21 mouse cellular contexts compared by ENCODE assay signal in genomic region chr5:115126578-115127312, GRCm38 (mm10). TPM values are rescaled to one million over a fixed set of nuclear protein-coding genes. Genes with fewer than 3 reads are reported as not detected.
A peak's percentile ranks its signal among the peaks of the same experiment; 100 is the strongest.
DNase-seq lines count a peak whose midpoint lies in the region; ATAC-seq and TF ChIP-seq lines count a peak whose summit lies in the region.
"Had no signal": no experiment of that assay in that cellular context is flagged by ENCODE, and none has a peak within 500 bp of the region (broad histone marks: within the 10 kb centered on the region; RNA-seq: fewer than 3 reads in every experiment).

No protein-coding gene starts in this region.

- WGBS in kidney, embryonic 14.5 days, result 81% methylated on average over 28 of the region's 28 CpGs

- H3K4me2 ChIP-seq in kidney, embryonic 14.5 days (replicated peaks; ENCODE audit: low read depth, low read length), result no peak overlapping the region
- no peak overlapping the region for H3K4me2 ChIP-seq in CH12.LX (ENCODE audit: insufficient read depth, low read depth, poor library complexity, severe bottlenecking)
- H3K4me2 ChIP-seq: embryonic facial prominence, embryonic 15.5 days; heart, embryonic 13.5 days; hindbrain, embryonic 12.5 days; limb, embryonic 13.5 days; lung, embryonic 14.5 days; midbrain, embryonic 11.5 days; neural tube, embryonic 13.5 days had no signal

- TF ChIP-seq POLR2A in CH12.LX (IDR thresholded peaks at IDR 0.05; ENCODE audit: low read depth, low read length), result no peak

- no peak for ATAC-seq in kidney, embryonic 14.5 days (ENCODE audit: low FRiP score, low TSS enrichment)
- peak; percentile 19 for ATAC-seq in inflammation-experienced regulatory T-cells, adult 6 months
- ATAC-seq: activated CD4-positive, CD25-positive, alpha-beta regulatory T cell, adult 4 months; forebrain, embryonic 14.5 days had no signal

- intact Hi-C loops in gastrocnemius, postnatal 36 days (cut with DNase I), result loop anchor here (5.0 kb wide), 1 partner anchor 111 kb away; the partner anchor contains the start of gene Pop5

- H3K9me3 ChIP-seq in kidney, embryonic 14.5 days (ENCODE audit: control insufficient read depth, low read length), result no peaks in the 10 kb centered on the region
- H3K9me3 ChIP-seq in CH12.LX (replicated peaks; ENCODE audit: low read length), result no peaks in the 10 kb centered on the region
- H3K9me3 ChIP-seq: embryonic facial prominence, embryonic 15.5 days; heart, embryonic 13.5 days; hindbrain, embryonic 12.5 days; limb, embryonic 13.5 days; neural tube, embryonic 13.5 days had no signal

- no peak overlapping the region for H3K4me3 ChIP-seq in kidney, embryonic 14.5 days (ENCODE audit: low read length)
- H3K4me3 ChIP-seq in CH12.LX (replicated peaks in 1 of 3; ENCODE audit: low read depth in 2 of 3, low read length in 2 of 3, poor library complexity in 1 of 3), result no peak overlapping the region
- H3K4me3 ChIP-seq: embryonic facial prominence, embryonic 15.5 days; heart, embryonic 13.5 days; hindbrain, embryonic 12.5 days; limb, embryonic 13.5 days; neural tube, embryonic 13.5 days had no signal

- dilution Hi-C loops in CH12.LX (cut with MboI; ENCODE audit: extremely low pct_ligation_motif_present, extremely low pct_unique_long_range_greater_than_20kb, low sequenced_read_pairs), result no loop called here

- no peaks in the 10 kb centered on the region for H3K27me3 ChIP-seq in kidney, embryonic 14.5 days (ENCODE audit: control insufficient read depth, insufficient read depth, low read length)
- no peaks in the 10 kb centered on the region for H3K27me3 ChIP-seq in CH12.LX (replicated peaks)
- H3K27me3 ChIP-seq: embryonic facial prominence, embryonic 15.5 days; heart, embryonic 13.5 days; hindbrain, embryonic 12.5 days; limb, embryonic 13.5 days; neural tube, embryonic 13.5 days had no signal

- TF ChIP-seq RAD21 in CH12.LX (IDR thresholded peaks at IDR 0.05; ENCODE audit: low read depth, low read length), result no peak

- no peak for TF ChIP-seq EP300 in CH12.LX (IDR thresholded peaks at IDR 0.05; ENCODE audit: low read length)

- H3K4me1 ChIP-seq in kidney, embryonic 14.5 days (ENCODE audit: control insufficient read depth, insufficient read depth, low read length), result peaks cover 15% of the 10 kb centered on the region; the same call in 1 of the 2 replicates
- H3K4me1 ChIP-seq in CH12.LX (ENCODE audit: control insufficient read depth in 1 of 2, insufficient read depth in 2 of 2), result peaks cover 7 to 43% of the 10 kb centered on the region in 2 experiments

- 0 out of 2 replicates have a peak overlapping the region, but pooled peaks have one; percentile 5 for H3K9ac ChIP-seq in kidney, embryonic 14.5 days (ENCODE audit: low read depth, low read length)
- H3K9ac ChIP-seq in CH12.LX (ENCODE audit: insufficient read depth, low read depth), result no peak overlapping the region
- H3K9ac ChIP-seq: embryonic facial prominence, embryonic 15.5 days; hindbrain, embryonic 12.5 days; limb, embryonic 13.5 days; lung, embryonic 14.5 days; neural tube, embryonic 13.5 days had no signal

- peaks cover 63% of the 10 kb centered on the region for H3K36me3 ChIP-seq in kidney, embryonic 14.5 days (ENCODE audit: control insufficient read depth, insufficient read depth, low read length)
- H3K36me3 ChIP-seq in CH12.LX (replicated peaks in 1 of 2; ENCODE audit: control insufficient read depth in 1 of 2, insufficient read depth in 1 of 2, low read length in 1 of 2), result peaks cover 54 to 82% of the 10 kb centered on the region in 2 experiments

- DNase-seq in kidney, adult 18-20 months, result no peak
- peak; percentile 41 for DNase-seq in 3T3-L1 (ENCODE audit: low read depth, low spot score)
- DNase-seq in CH12.LX (ENCODE audit: extremely low read depth), result peak; percentile 60
- no peak for DNase-seq in adipocyte (ENCODE audit: low spot score)
- no peak for DNase-seq in gastrocnemius, postnatal 36 days
- DNase-seq in gastrocnemius, postnatal 10 days, result no peak
- DNase-seq: gastrocnemius, postnatal 14 days; lung, embryonic 14.5 days; retina, postnatal 1 day had no signal

- peaks cover 1% of the 10 kb centered on the region; the same call in 1 of the 2 replicates for H3K79me2 ChIP-seq in CH12.LX (replicated peaks; ENCODE audit: control insufficient read depth, extremely low read depth, insufficient read depth, poor library complexity, severe bottlenecking)

- in situ Hi-C loops in CH12.LX (cut with MboI; ENCODE audit: low pct_ligation_motif_present, low pct_unique_long_range_greater_than_20kb, low sequenced_read_pairs), result loop anchor here (5.0 kb wide), 2 partner anchors 41 to 111 kb away; partner anchors contain the start of gene Pop5

- TF ChIP-seq CTCF in CH12.LX (conservative IDR thresholded peaks at IDR 0.05 in 1 of 2, IDR thresholded peaks at IDR 0.05 in 1 of 2; ENCODE audit: low read depth in 2 of 2, low read length in 2 of 2), result no peak

- H3K27ac ChIP-seq in kidney, embryonic 14.5 days (ENCODE audit: low read depth, low read length), result no peak overlapping the region
- H3K27ac ChIP-seq in CH12.LX (ENCODE audit: insufficient read depth, low read depth), result 0 out of 2 replicates have a peak overlapping the region, but pooled peaks have one; percentile 14
- H3K27ac ChIP-seq: embryonic facial prominence, embryonic 15.5 days; heart, embryonic 13.5 days had no signal

TF ChIP-seq in CH12.LX, 34 proteins besides CTCF, POLR2A, EP300 and RAD21:
- 0 out of 2 replicates have a peak, but pooled peaks have one; percentile 7 for TF ChIP-seq ETS1 (conservative IDR thresholded peaks at IDR 0.05; ENCODE audit: low read depth, low read length)
- no peak for TF ChIP-seq NELFE (IDR thresholded peaks at IDR 0.05; ENCODE audit: low read depth, low read length)
- no peak for TF ChIP-seq ZC3H11A (IDR thresholded peaks at IDR 0.05; ENCODE audit: low read depth, low read length)
- TF ChIP-seq ELF1 (IDR thresholded peaks at IDR 0.05; ENCODE audit: low read depth, low read length), result no peak
- TF ChIP-seq ZKSCAN1 (IDR thresholded peaks at IDR 0.05; ENCODE audit: borderline replicate concordance, low read depth, low read length), result no peak
- TF ChIP-seq USF1 (IDR thresholded peaks at IDR 0.05; ENCODE audit: low read depth, low read length), result peak; percentile 63
- peak; percentile 70 for TF ChIP-seq BHLHE40 (IDR thresholded peaks at IDR 0.05; ENCODE audit: low read depth, low read length)
- TF ChIP-seq USF2 (conservative IDR thresholded peaks at IDR 0.05; ENCODE audit: low read depth, low read length), result peak; percentile 47
- no peak for TF ChIP-seq MXI1 (IDR thresholded peaks at IDR 0.05; ENCODE audit: low read depth, low read length)
- peak; percentile 39; the same call in 1 of the 2 replicates for TF ChIP-seq MAX (IDR thresholded peaks at IDR 0.05; ENCODE audit: low read length)
- no peak for TF ChIP-seq ZMIZ1 (IDR thresholded peaks at IDR 0.05; ENCODE audit: low read depth, low read length)

RNA-seq across cellular contexts. Expression of gene Acads, which starts 7.6 kb away (rescaled TPM):
- polyA plus RNA-seq in kidney, embryonic 14.5 days (2014; fragmentation: Nextera tagmentation; extraction: Ambion mirVana), result 54.2 and 68.5 TPM in 2 replicates
- 49.2 and 57.8 TPM in 2 replicates for total RNA-seq in CH12.LX (2012; rRNA removed)
- total RNA-seq in CH12.LX (2014; rRNA removed), result 43.1 and 46.6 TPM in 2 replicates
- 37.7 and 43.0 TPM in 2 replicates for polyA plus RNA-seq in CH12.LX (2012; ENCODE audit: insufficient read length, low read depth)
- polyA plus RNA-seq in inflammation-experienced regulatory T-cells, adult 6 months (2017; shearing (Covaris generic)), result 10 to 100 TPM; 11.3 to 20.2 (median 18.8) TPM
- 10 to 100 TPM; 68.8 to 71.7 TPM for total RNA-seq in gastrocnemius, postnatal 36 days (2021)
- total RNA-seq in gastrocnemius, postnatal 10 days (2021), result 10 to 100 TPM; 53.8 to 67.7 TPM

RNA-seq across cellular contexts. Expression of gene Unc119b, which starts 8.0 kb away (rescaled TPM):
- polyA plus RNA-seq in kidney, embryonic 14.5 days (2014; fragmentation: Nextera tagmentation; extraction: Ambion mirVana), result 26.3 and 50.3 TPM in 2 replicates
- total RNA-seq in CH12.LX (2012; rRNA removed), result 21.7 and 22.6 TPM in 2 replicates
- total RNA-seq in CH12.LX (2014; rRNA removed), result 11.9 and 13.3 TPM in 2 replicates
- 17.7 and 18.4 TPM in 2 replicates for polyA plus RNA-seq in CH12.LX (2012; ENCODE audit: insufficient read length, low read depth)
- 10 to 100 TPM; 15.9 to 27.8 (median 21.3) TPM for polyA plus RNA-seq in inflammation-experienced regulatory T-cells, adult 6 months (2017; shearing (Covaris generic))
- total RNA-seq in gastrocnemius, postnatal 36 days (2021), result 1 to 10 TPM; 8.5 to 9.0 TPM
- 10 to 100 TPM; 13.4 to 18.5 TPM for total RNA-seq in gastrocnemius, postnatal 10 days (2021)

RNA-seq across cellular contexts. Expression of gene Gm10401, which starts 28.6 kb away (rescaled TPM):
- 54.5 and 60.9 TPM in 2 replicates for polyA plus RNA-seq in kidney, embryonic 14.5 days (2014; fragmentation: Nextera tagmentation; extraction: Ambion mirVana)
- total RNA-seq in CH12.LX (2012; rRNA removed), result 1.7 and 3.2 TPM in 2 replicates
- not detected in 2 replicates for total RNA-seq in CH12.LX (2014; rRNA removed)
- 6.9 and 10.9 TPM in 2 replicates for polyA plus RNA-seq in CH12.LX (2012; ENCODE audit: insufficient read length, low read depth)
- 10 to 100 TPM; 14.8 to 23.2 (median 18.5) TPM for polyA plus RNA-seq in inflammation-experienced regulatory T-cells, adult 6 months (2017; shearing (Covaris generic))
- total RNA-seq in gastrocnemius, postnatal 36 days (2021), result not detected
- not detected for total RNA-seq in gastrocnemius, postnatal 10 days (2021)
- total RNA-seq: gastrocnemius, postnatal 14 days had no signal
- polyA plus RNA-seq: brain, embryonic 14.5 days; spleen, adult 2 months had no signal

RNA-seq across cellular contexts. Expression of gene Mlec, which starts 31.2 kb away (rescaled TPM):
- polyA plus RNA-seq in kidney, embryonic 14.5 days (2014; fragmentation: Nextera tagmentation; extraction: Ambion mirVana), result 57.8 and 75.5 TPM in 2 replicates
- total RNA-seq in CH12.LX (2012; rRNA removed) (128 and 144 TPM in 2 replicates), CH12.LX (2014; rRNA removed) (91.6 and 101 TPM in 2 replicates)
- polyA plus RNA-seq in CH12.LX (2012; ENCODE audit: insufficient read length, low read depth), result 143 and 164 TPM in 2 replicates
- 10 to 100 TPM; 25.5 to 32.7 (median 30.3) TPM for polyA plus RNA-seq in inflammation-experienced regulatory T-cells, adult 6 months (2017; shearing (Covaris generic))
- total RNA-seq in gastrocnemius, postnatal 36 days (2021), result 100 to 1,000 TPM; 163 to 241 TPM
- 100 to 1,000 TPM; 231 to 235 TPM for total RNA-seq in gastrocnemius, postnatal 10 days (2021)

Comparison
In these comparisons a context has a peak if more than half of its experiments do, and no peak if none do; other contexts are left out.
1. DNase-seq: peak in 3T3-L1 (single experiment) and CH12.LX (single experiment); none in kidney, adult 18-20 months (single experiment), adipocyte (single experiment), gastrocnemius, postnatal 36 days (0 of 2) and gastrocnemius, postnatal 10 days (single experiment).